Mouse (Mus musculus) small intestine, adult 2 months (tissue): ENCODE measurements around the gene Castor1.

Experiments used
- CTCF ChIP-seq: fragments of 200-500 bp; IDR thresholded peaks from 2 replicates; pipeline ENCODE4 v1.5.1; 2012; ENCODE audit warnings: low read depth, mild to moderate bottlenecking, control low read depth, inconsistent platforms, low read length, moderate library complexity, mixed read lengths; ENCODE audit not compliant: insufficient replicate concordance, insufficient read length; ENCODE audit errors: extremely low read depth
- POLR2A ChIP-seq: fragments of 200-500 bp; IDR thresholded peaks from 2 replicates; pipeline ENCODE4 v1.6.1; 2012; ENCODE audit warnings: low read depth, mild to moderate bottlenecking, control low read depth, inconsistent platforms, low read length, moderate library complexity

- TF ChIP-seq CTCF (peak; percentile 63; the same call in 1 of the 2 replicates), POLR2A (no peak)
Measured at GRCm38 (mm10) chr11:4261188-4261494, 43.1 kb downstream of the Castor1 start.
